Mouse (Mus musculus): Measurements from ENCODE around the gene Ugdh. TPM values are rescaled to one million over a fixed set of nuclear protein-coding genes. Genes with fewer than 3 reads are reported as not detected.

Ugdh gene
- polyA plus RNA-seq, 1 experiment, result 89.6 TPM

GRCm38 (mm10) chr5:65457086-65457827, 21.5 kb upstream of the Ugdh start:
- H3K36me3 ChIP-seq (ENCODE audit: control insufficient read depth, insufficient read depth), result no peaks in the 10 kb centered on the region
- H3K79me2 ChIP-seq (ENCODE audit: control insufficient read depth, insufficient read depth), result peaks cover 10% of the 10 kb centered on the region
- H3K4me3 ChIP-seq (ENCODE audit: insufficient read depth, poor library complexity, severe bottlenecking), result no peak overlapping the region
- no peak overlapping the region for H3ac ChIP-seq (ENCODE audit: control insufficient read depth, insufficient read length, low read depth)
- no peaks in the 10 kb centered on the region for H3K27me3 ChIP-seq (ENCODE audit: control insufficient read depth, insufficient read depth, insufficient read length)
- H3K79me3 ChIP-seq (ENCODE audit: low read depth), result no peaks in the 10 kb centered on the region
- TF ChIP-seq CTCF (IDR thresholded peaks at IDR 0.05; ENCODE audit: control insufficient read depth, insufficient read depth, insufficient read length), result no peak
- no peak for TF ChIP-seq USF1 (IDR thresholded peaks at IDR 0.05; ENCODE audit: low read depth)
- TF ChIP-seq MYOD1 (IDR thresholded peaks at IDR 0.05; ENCODE audit: control insufficient read depth, insufficient read length, low read depth), result no peak
- TF ChIP-seq CEBPB (IDR thresholded peaks at IDR 0.05; ENCODE audit: low read depth), result no peak
- no peak for TF ChIP-seq FOSL1 (IDR thresholded peaks at IDR 0.05; ENCODE audit: insufficient read depth, low read length, poor library complexity, severe bottlenecking)
- TF ChIP-seq MAX (IDR thresholded peaks at IDR 0.05), result no peak
- TF ChIP-seq MYOG (IDR thresholded peaks at IDR 0.05; ENCODE audit: control insufficient read depth, extremely low read depth, insufficient read length), result no peak

GRCm38 (mm10) chr5:65454771-65455170, 19.0 kb upstream of the Ugdh start:
- no peaks in the 10 kb centered on the region for H3K79me3 ChIP-seq (ENCODE audit: low read depth)
- no peaks in the 10 kb centered on the region for H3K36me3 ChIP-seq (ENCODE audit: control insufficient read depth, insufficient read depth)
- no peaks in the 10 kb centered on the region for H3K27me3 ChIP-seq (ENCODE audit: control insufficient read depth, insufficient read depth, insufficient read length)

GRCm38 (mm10) chr5:65448941-65449340, 13.2 kb upstream of the Ugdh start:
- Histone ChIP-seq H3K4me3 (ENCODE audit: insufficient read depth, poor library complexity, severe bottlenecking) (no peak overlapping the region), H3ac (ENCODE audit: control insufficient read depth, insufficient read length, low read depth) (no peak overlapping the region), H3K79me2 (ENCODE audit: control insufficient read depth, insufficient read depth) (peaks cover 5% of the 10 kb centered on the region), H3K27me3 (ENCODE audit: control insufficient read depth, insufficient read depth, insufficient read length) (no peaks in the 10 kb centered on the region), H3K36me3 (ENCODE audit: control insufficient read depth, insufficient read depth) (no peaks in the 10 kb centered on the region), H3K79me3 (ENCODE audit: low read depth) (no peaks in the 10 kb centered on the region)
- no peak for TF ChIP-seq MYOG (IDR thresholded peaks at IDR 0.05; ENCODE audit: control insufficient read depth, extremely low read depth, insufficient read length)
- no peak for TF ChIP-seq MAX (IDR thresholded peaks at IDR 0.05)
- no peak for TF ChIP-seq CTCF (IDR thresholded peaks at IDR 0.05; ENCODE audit: control insufficient read depth, insufficient read depth, insufficient read length)
- no peak for TF ChIP-seq MYOD1 (IDR thresholded peaks at IDR 0.05; ENCODE audit: control insufficient read depth, insufficient read length, low read depth)
- TF ChIP-seq FOSL1 (IDR thresholded peaks at IDR 0.05; ENCODE audit: insufficient read depth, low read length, poor library complexity, severe bottlenecking), result no peak
- no peak for TF ChIP-seq CEBPB (IDR thresholded peaks at IDR 0.05; ENCODE audit: low read depth)
- no peak for TF ChIP-seq USF1 (IDR thresholded peaks at IDR 0.05; ENCODE audit: low read depth)

More at GRCm38 (mm10) chr5:65454771-65455170, 19.0 kb upstream of the Ugdh start:
- no peak overlapping the region for H3K4me3 ChIP-seq (ENCODE audit: insufficient read depth, poor library complexity, severe bottlenecking)
- H3K79me2 ChIP-seq (ENCODE audit: control insufficient read depth, insufficient read depth), result peaks cover 10% of the 10 kb centered on the region
- TF ChIP-seq MYOG (IDR thresholded peaks at IDR 0.05; ENCODE audit: control insufficient read depth, extremely low read depth, insufficient read length) (no peak), MYOD1 (IDR thresholded peaks at IDR 0.05; ENCODE audit: control insufficient read depth, insufficient read length, low read depth) (no peak), CTCF (IDR thresholded peaks at IDR 0.05; ENCODE audit: control insufficient read depth, insufficient read depth, insufficient read length) (no peak), FOSL1 (IDR thresholded peaks at IDR 0.05; ENCODE audit: insufficient read depth, low read length, poor library complexity, severe bottlenecking) (no peak), USF1 (IDR thresholded peaks at IDR 0.05; ENCODE audit: low read depth) (no peak), CEBPB (IDR thresholded peaks at IDR 0.05; ENCODE audit: low read depth) (no peak), MAX (IDR thresholded peaks at IDR 0.05) (no peak)
- no peak overlapping the region for H3ac ChIP-seq (ENCODE audit: control insufficient read depth, insufficient read length, low read depth)

GRCm38 (mm10) chr5:65447826-65448225, 12.1 kb upstream of the Ugdh start:
- Histone ChIP-seq H3K36me3 (ENCODE audit: control insufficient read depth, insufficient read depth) (no peaks in the 10 kb centered on the region), H3K4me3 (ENCODE audit: insufficient read depth, poor library complexity, severe bottlenecking) (no peak overlapping the region), H3K27me3 (ENCODE audit: control insufficient read depth, insufficient read depth, insufficient read length) (no peaks in the 10 kb centered on the region), H3ac (ENCODE audit: control insufficient read depth, insufficient read length, low read depth) (no peak overlapping the region), H3K79me2 (ENCODE audit: control insufficient read depth, insufficient read depth) (no peaks in the 10 kb centered on the region), H3K79me3 (ENCODE audit: low read depth) (no peaks in the 10 kb centered on the region)
- TF ChIP-seq MYOD1 (IDR thresholded peaks at IDR 0.05; ENCODE audit: control insufficient read depth, insufficient read length, low read depth) (no peak), CTCF (IDR thresholded peaks at IDR 0.05; ENCODE audit: control insufficient read depth, insufficient read depth, insufficient read length) (no peak), FOSL1 (IDR thresholded peaks at IDR 0.05; ENCODE audit: insufficient read depth, low read length, poor library complexity, severe bottlenecking) (no peak), CEBPB (IDR thresholded peaks at IDR 0.05; ENCODE audit: low read depth) (no peak), MAX (IDR thresholded peaks at IDR 0.05) (no peak), USF1 (IDR thresholded peaks at IDR 0.05; ENCODE audit: low read depth) (no peak), MYOG (IDR thresholded peaks at IDR 0.05; ENCODE audit: control insufficient read depth, extremely low read depth, insufficient read length) (no peak)

- no peak for TF ChIP-seq MAX (IDR thresholded peaks at IDR 0.05)
- TF ChIP-seq USF1 (IDR thresholded peaks at IDR 0.05; ENCODE audit: low read depth), result no peak
- TF ChIP-seq MYOG (IDR thresholded peaks at IDR 0.05; ENCODE audit: control insufficient read depth, extremely low read depth, insufficient read length), result no peak
- no peak for TF ChIP-seq CEBPB (IDR thresholded peaks at IDR 0.05; ENCODE audit: low read depth)
- no peak for TF ChIP-seq FOSL1 (IDR thresholded peaks at IDR 0.05; ENCODE audit: insufficient read depth, low read length, poor library complexity, severe bottlenecking)
- no peak for TF ChIP-seq CTCF (IDR thresholded peaks at IDR 0.05; ENCODE audit: control insufficient read depth, insufficient read depth, insufficient read length)
- TF ChIP-seq MYOD1 (IDR thresholded peaks at IDR 0.05; ENCODE audit: control insufficient read depth, insufficient read length, low read depth), result no peak
- no peak overlapping the region for H3K4me3 ChIP-seq (ENCODE audit: insufficient read depth, poor library complexity, severe bottlenecking)
- H3ac ChIP-seq (ENCODE audit: control insufficient read depth, insufficient read length, low read depth), result no peak overlapping the region
Measured at GRCm38 (mm10) chr5:65446756-65447155, 11.0 kb upstream of the Ugdh start.

More at GRCm38 (mm10) chr5:65446756-65447155, 11.0 kb upstream of the Ugdh start:
- Histone ChIP-seq H3K79me3 (ENCODE audit: low read depth) (no peaks in the 10 kb centered on the region), H3K36me3 (ENCODE audit: control insufficient read depth, insufficient read depth) (no peaks in the 10 kb centered on the region), H3K27me3 (ENCODE audit: control insufficient read depth, insufficient read depth, insufficient read length) (no peaks in the 10 kb centered on the region), H3K79me2 (ENCODE audit: control insufficient read depth, insufficient read depth) (no peaks in the 10 kb centered on the region)
